Mouse (Mus musculus) forebrain, embryonic 13.5 days (tissue): ENCODE measurements around the gene Srrm3. TPM values are rescaled to one million over a fixed set of nuclear protein-coding genes. Genes with fewer than 3 reads are reported as not detected.

Experiments used
- ATAC-seq: fragments of 200-750 bp; cut with Nextera tagmentation; 2 replicates; pipeline ENCODE4 v1.8.0; 2017
- H3K27ac ChIP-seq: fragments of 300-500 bp; sonication (generic); 2 replicates; pipeline ENCODE4 v1.5.1; 2015; ENCODE audit warnings: inconsistent platforms, mild to moderate bottlenecking, moderate library complexity
- H3K27me3 ChIP-seq: fragments of 300-500 bp; sonication (generic); 2 replicates; pipeline ENCODE4 v1.6.1; 2015; ENCODE audit warnings: mild to moderate bottlenecking, inconsistent platforms
- H3K36me3 ChIP-seq: fragments of 300-500 bp; sonication (generic); 2 replicates; pipeline ENCODE4 v1.6.1; 2015; ENCODE audit warnings: mild to moderate bottlenecking, inconsistent platforms; ENCODE audit not compliant: poor library complexity, severe bottlenecking
- H3K4me1 ChIP-seq: fragments of 300-500 bp; sonication (generic); 2 replicates; pipeline ENCODE4 v1.6.1; 2015; ENCODE audit warnings: inconsistent platforms
- H3K4me2 ChIP-seq: fragments of 300-500 bp; sonication (generic); 2 replicates; pipeline ENCODE4 v1.6.1; 2015; ENCODE audit warnings: inconsistent platforms, mild to moderate bottlenecking, moderate library complexity
- H3K4me3 ChIP-seq: fragments of 300-500 bp; sonication (generic); 2 replicates; pipeline ENCODE4 v1.5.1; 2015; ENCODE audit warnings: mild to moderate bottlenecking, inconsistent platforms
- H3K9ac ChIP-seq: fragments of 300-500 bp; sonication (generic); 2 replicates; pipeline ENCODE4 v1.6.1; 2015; ENCODE audit warnings: mild to moderate bottlenecking, inconsistent platforms
- H3K9me3 ChIP-seq: fragments of 300-500 bp; sonication (generic); replicated peaks from 2 replicates; pipeline ENCODE4 v1.6.1; 2016; ENCODE audit warnings: inconsistent platforms
- WGBS: fragments of 180-500 bp; shearing (Covaris S2); methylation state at CpG from one replicate; pipeline ENCODE4 v1.1.7; 2015; 5-methylcytosine and 5-hydroxymethylcytosine counted together
- polyA plus RNA-seq: library from polyadenylated mRNA; unstranded; fragments of >200 nt; fragmentation: Nextera tagmentation; extraction: Ambion mirVana; gene quantifications from 2 replicates; pipeline ENCODE4 v1.2.1, GENCODE M21; 2015

The Srrm3 gene
- polyA plus RNA-seq, 1 experiment from 2014 or later = 52.8 TPM

DNA sequence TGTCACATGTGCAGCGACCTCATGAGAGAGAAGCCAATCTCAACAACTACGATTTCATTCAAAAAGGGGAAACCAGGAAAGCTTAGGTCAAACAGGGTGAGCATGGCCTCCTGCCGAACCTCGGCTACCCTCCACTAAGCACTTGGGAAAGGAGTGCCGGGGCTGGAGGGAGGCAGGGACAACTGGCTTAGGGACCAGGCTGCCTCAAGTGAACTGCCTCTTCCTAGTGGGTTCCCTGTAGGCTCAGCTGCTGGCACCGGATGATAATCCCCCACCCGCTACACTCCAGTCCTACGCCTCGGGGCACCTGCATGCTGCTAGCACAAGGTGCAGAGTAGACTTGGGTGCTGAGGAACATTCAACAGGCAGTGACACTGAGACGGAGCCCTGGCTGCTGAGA, 103.0 kb downstream of the Srrm3 start:
- peaks cover 91% of the 10 kb centered on the region for H3K36me3 ChIP-seq

DNA sequence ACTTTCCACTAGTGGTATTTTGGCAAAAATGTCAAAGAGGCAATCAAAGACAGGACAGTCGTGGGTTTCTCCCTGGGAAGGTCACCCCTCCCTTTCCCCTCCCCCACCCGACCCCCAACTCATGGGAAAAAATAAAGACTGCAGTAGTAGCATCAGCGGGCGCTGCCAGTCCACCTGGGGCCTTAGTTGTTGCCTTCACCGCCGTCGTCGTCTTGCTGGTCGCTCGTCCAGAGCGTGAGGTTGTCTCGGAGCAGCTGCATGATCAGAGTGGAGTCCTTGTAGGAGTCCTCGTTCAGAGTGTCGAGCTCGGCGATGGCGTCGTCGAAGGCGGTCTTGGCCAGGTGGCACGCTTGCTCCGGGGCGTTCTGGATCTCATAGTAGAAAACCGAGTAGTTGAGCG, 104.1 kb downstream of the Srrm3 start:
- no peaks in the 10 kb centered on the region for H3K9me3 ChIP-seq
- H3K27ac ChIP-seq = no peak overlapping the region
- no peak overlapping the region for H3K9ac ChIP-seq
- H3K4me1 ChIP-seq = peaks cover 18% of the 10 kb centered on the region; the same call in 1 of the 2 replicates
- no peak overlapping the region for H3K4me2 ChIP-seq
- no peak for ATAC-seq
- 92% methylated on average over 25 of the region's 25 CpGs for WGBS
- H3K4me3 ChIP-seq = no peak overlapping the region
- no peaks in the 10 kb centered on the region for H3K27me3 ChIP-seq
- H3K36me3 ChIP-seq = peaks cover 94% of the 10 kb centered on the region

More for the DNA sequence above, 103.0 kb downstream of the Srrm3 start:
- no peak for ATAC-seq
- Histone ChIP-seq H3K27me3 (no peaks in the 10 kb centered on the region), H3K4me1 (peaks cover 18% of the 10 kb centered on the region; the same call in 1 of the 2 replicates), H3K27ac (no peak overlapping the region), H3K4me2 (no peak overlapping the region), H3K9me3 (no peaks in the 10 kb centered on the region), H3K9ac (no peak overlapping the region), H3K4me3 (no peak overlapping the region)
- WGBS = 90% methylated on average over 10 of the region's 10 CpGs

DNA sequence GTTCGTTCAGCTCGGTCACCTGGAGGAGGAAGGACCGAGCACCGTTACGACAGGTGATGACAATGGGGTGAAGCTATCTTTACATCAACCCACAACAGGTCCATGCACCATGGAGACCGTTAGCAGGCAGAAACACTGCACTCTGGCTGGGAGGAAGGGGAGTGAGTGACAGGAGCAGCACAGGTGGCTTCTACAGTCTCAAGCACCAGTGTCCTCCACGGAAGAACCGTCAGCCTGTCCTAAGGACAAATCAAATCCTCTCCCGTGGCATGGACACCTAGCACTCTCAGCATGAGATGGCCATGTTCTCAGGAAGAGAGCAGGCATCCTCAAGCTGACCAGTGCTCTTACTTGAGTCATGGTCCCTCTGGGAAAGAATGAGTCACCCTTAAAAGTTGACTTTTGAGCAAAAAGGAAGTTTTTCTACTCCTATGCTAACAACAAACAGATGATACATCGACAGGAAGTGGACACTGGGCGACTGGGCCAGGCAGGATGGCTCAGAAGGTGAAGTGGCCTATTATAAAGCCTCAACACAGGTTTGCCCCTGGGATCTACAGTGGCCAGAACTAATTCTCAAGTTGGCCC, 105.0 kb downstream of the Srrm3 start:
- H3K4me1 ChIP-seq = peaks cover 18% of the 10 kb centered on the region; the same call in 1 of the 2 replicates
- H3K27me3 ChIP-seq = no peaks in the 10 kb centered on the region
- H3K27ac ChIP-seq = no peak overlapping the region
- H3K9ac ChIP-seq = no peak overlapping the region
- no peak overlapping the region for H3K4me2 ChIP-seq
- H3K4me3 ChIP-seq = no peak overlapping the region
- WGBS = 90% methylated on average over 11 of the region's 11 CpGs
- no peaks in the 10 kb centered on the region for H3K9me3 ChIP-seq
- ATAC-seq = no peak
- peaks cover 94% of the 10 kb centered on the region for H3K36me3 ChIP-seq

DNA sequence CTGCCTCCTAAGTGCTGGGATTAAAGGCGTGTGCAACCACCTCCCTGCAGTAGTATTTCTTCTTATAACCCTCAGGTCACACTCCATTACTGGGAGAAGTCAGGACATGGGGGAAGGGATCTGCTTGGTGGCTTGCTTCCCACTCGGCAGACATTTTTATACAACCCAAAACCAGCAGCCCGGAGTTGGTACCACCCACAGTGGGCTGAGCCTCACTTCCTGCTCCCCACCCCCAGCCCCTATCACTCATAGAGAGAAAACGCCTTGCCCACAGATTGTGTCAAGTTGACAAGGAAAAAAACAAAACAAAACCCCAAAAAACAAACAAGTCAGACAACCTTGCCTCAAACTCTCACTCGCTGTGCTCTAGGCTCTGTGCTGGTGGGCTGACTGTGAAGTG, 106.5 kb downstream of the Srrm3 start:
- peaks cover 94% of the 10 kb centered on the region for H3K36me3 ChIP-seq
- H3K9ac ChIP-seq = no peak overlapping the region
- WGBS = 91% methylated on average over 5 of the region's 5 CpGs
- ATAC-seq = no peak
- H3K4me2 ChIP-seq = no peak overlapping the region
- no peaks in the 10 kb centered on the region for H3K27me3 ChIP-seq
- no peaks in the 10 kb centered on the region for H3K9me3 ChIP-seq
- H3K4me3 ChIP-seq = no peak overlapping the region
- H3K27ac ChIP-seq = no peak overlapping the region
- H3K4me1 ChIP-seq = peaks cover 11% of the 10 kb centered on the region; the same call in 1 of the 2 replicates

DNA sequence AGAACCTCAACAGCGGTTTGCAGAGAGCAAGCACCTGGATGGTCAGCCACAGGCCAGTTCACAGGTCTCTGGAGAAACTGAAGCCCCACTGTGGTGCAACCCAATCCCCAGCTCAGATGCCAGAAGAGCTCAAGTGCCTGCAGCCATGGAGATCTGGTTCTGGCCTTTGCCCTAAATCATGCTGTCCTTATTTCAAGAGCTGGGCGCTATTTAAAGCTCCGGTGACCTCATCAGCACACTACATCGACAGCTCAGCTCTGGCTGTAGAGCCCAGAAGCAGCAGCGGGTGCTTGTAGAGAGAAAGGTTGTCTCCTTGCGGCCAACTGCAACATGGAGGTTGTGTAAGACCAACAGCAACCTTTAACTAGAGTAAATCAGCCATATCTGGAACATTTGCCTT, 107.5 kb downstream of the Srrm3 start:
- H3K4me3 ChIP-seq = no peak overlapping the region
- no peak overlapping the region for H3K4me2 ChIP-seq
- H3K9ac ChIP-seq = no peak overlapping the region
- no peak overlapping the region for H3K27ac ChIP-seq
- 91% methylated on average over 6 of the region's 6 CpGs for WGBS
- H3K4me1 ChIP-seq = peaks cover 4% of the 10 kb centered on the region; the same call in 1 of the 2 replicates
- no peaks in the 10 kb centered on the region for H3K9me3 ChIP-seq
- ATAC-seq = no peak
- H3K27me3 ChIP-seq = no peaks in the 10 kb centered on the region
- peaks cover 96% of the 10 kb centered on the region for H3K36me3 ChIP-seq

DNA sequence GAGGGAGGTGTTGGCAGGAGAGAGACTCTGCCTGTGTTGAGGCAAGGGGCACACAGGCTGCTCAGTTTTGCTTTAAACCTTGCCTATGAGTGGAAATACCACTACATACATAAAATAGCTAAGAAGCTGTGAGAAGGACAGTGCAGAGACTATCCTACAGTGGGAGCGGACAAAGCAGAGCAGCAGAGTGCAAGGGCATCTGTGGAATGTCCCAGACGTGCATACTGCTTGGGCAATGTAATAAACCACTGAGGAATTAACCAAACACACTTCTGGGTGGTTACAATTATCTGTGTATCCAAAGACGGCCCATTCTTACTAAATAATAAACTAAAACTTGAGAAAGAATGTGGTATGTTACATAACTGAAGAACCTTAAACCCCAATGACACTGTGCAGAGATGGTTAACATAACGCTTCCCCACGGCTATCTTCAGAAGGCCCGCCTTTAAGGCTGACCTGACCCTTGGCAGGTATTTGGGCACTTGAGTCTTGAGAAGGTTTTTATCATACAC, 109.4 kb downstream of the Srrm3 start:
- H3K27me3 ChIP-seq = no peaks in the 10 kb centered on the region
- no peaks in the 10 kb centered on the region for H3K9me3 ChIP-seq
- 91% methylated on average over 6 of the region's 6 CpGs for WGBS
- H3K36me3 ChIP-seq = peaks cover 96% of the 10 kb centered on the region
- H3K9ac ChIP-seq = no peak overlapping the region
- H3K4me3 ChIP-seq = no peak overlapping the region
- no peak for ATAC-seq
- no peak overlapping the region for H3K4me2 ChIP-seq
- no peak overlapping the region for H3K27ac ChIP-seq
- 0 out of 2 replicates have a peak, but pooled peaks cover 3% of the 10 kb centered on the region for H3K4me1 ChIP-seq

DNA sequence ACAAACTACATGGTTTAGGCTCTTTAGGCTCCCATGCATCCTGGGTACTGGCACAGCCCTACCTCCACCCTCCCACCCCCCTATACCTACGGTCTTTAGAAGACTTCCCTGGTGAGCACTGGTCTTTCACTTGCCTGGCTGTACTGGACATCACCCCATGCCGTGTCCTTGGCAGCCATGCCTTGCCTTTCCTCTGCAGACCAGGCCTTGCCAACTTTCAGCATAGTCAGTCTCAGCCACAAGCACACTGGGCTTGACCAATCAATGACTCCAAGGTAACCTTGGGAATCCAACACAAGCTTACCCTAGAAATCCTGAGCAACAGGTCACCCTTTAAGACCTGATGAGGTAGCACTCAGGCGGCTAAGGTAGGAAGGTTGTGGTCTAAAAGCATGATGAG, 109.9 kb downstream of the Srrm3 start:
- 0 out of 2 replicates have a peak, but pooled peaks cover 3% of the 10 kb centered on the region for H3K4me1 ChIP-seq
- H3K4me3 ChIP-seq = no peak overlapping the region
- H3K9me3 ChIP-seq = no peaks in the 10 kb centered on the region
- no peak for ATAC-seq
- no peaks in the 10 kb centered on the region for H3K27me3 ChIP-seq
- WGBS = 92% methylated on average over 3 of the region's 3 CpGs
- no peak overlapping the region for H3K9ac ChIP-seq
- peaks cover 96% of the 10 kb centered on the region for H3K36me3 ChIP-seq
- H3K4me2 ChIP-seq = no peak overlapping the region
- H3K27ac ChIP-seq = no peak overlapping the region

DNA sequence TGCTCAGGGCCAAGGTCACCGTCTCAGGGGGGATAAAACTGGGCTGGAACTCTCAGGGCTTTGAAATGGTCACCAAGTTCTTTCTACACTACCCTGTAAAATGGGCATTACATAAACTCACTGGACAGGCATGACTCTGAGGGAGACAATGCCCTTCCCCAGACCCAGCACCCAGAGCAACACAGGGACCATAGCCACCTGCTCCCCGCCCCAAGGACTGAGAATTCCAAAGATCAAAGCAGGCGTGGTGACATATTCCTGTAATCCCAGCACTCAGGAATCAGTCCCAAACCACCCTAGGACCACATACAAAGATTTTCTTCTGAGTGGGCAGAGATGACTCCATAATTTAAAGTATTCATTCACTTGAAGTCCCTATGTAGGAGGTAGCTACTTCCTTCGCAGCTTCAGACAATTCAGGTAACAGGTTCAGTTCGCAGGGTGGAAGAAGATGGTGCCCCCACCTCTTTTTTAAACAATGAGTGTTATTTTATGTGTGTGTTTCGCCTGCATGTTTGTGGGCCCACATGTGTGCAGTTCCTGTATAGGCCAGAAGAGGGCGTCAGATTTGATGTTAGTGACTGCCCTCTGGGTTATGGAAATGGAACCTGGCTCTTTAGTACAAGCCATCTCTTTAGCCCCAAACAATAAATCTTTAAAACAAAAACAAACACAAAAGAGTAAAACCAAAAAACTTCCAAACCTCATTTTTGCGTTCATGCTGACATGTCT, 110.8 kb downstream of the Srrm3 start:
- no peak overlapping the region for H3K4me3 ChIP-seq
- 0 out of 2 replicates have a peak, but pooled peaks cover 3% of the 10 kb centered on the region for H3K4me1 ChIP-seq
- H3K27ac ChIP-seq = no peak overlapping the region
- H3K36me3 ChIP-seq = peaks cover 97% of the 10 kb centered on the region
- ATAC-seq = no peak
- H3K9ac ChIP-seq = no peak overlapping the region
- H3K4me2 ChIP-seq = no peak overlapping the region
- no peaks in the 10 kb centered on the region for H3K27me3 ChIP-seq
- no peaks in the 10 kb centered on the region for H3K9me3 ChIP-seq
- WGBS = 94% methylated on average over 8 of the region's 8 CpGs

DNA sequence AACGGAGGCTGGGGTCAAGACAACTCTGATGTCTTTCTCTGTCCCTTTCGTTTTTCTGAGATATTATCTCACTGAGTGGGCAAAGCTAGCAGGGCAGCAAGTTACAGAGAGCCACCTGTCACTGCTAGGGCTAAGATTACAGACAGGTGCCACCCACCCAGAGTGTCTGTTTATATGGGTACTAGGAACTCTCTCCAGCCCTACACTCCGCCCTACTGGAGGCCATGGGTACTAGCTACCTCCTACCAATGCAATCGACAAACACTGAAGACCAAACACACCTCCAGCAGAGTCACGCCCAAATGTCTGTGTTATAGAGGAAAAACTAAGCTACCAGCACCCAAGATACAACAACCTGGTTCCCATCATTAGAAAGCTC, 111.4 kb downstream of the Srrm3 start:
- Histone ChIP-seq H3K9me3 (no peaks in the 10 kb centered on the region), H3K9ac (no peak overlapping the region), H3K4me3 (no peak overlapping the region), H3K36me3 (peaks cover 97% of the 10 kb centered on the region), H3K4me2 (no peak overlapping the region), H3K4me1 (0 out of 2 replicates have a peak, but pooled peaks cover 3% of the 10 kb centered on the region), H3K27ac (no peak overlapping the region), H3K27me3 (no peaks in the 10 kb centered on the region)
- WGBS = 98% methylated on average over 5 of the region's 5 CpGs
- ATAC-seq = no peak

DNA sequence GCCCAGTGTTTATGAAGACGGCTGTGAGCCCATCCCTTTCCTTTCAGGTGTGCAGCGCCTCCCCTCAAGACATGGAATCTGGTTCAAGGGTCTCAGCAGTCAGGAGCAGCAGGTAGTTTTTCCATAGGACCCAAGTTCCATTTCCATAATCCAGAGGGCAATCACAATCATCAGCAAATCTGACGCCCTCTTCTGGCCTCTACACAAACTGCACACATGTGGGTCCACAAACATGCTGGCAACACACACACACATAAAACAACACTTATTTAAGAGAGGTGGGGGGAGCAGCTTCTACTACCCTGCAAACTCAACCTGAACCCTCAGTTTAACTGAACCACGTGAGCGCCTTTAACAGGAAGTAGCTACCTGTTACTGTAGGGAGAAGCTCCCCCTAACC, 111.9 kb downstream of the Srrm3 start:
- Histone ChIP-seq H3K9ac (no peak overlapping the region), H3K27me3 (no peaks in the 10 kb centered on the region), H3K4me1 (0 out of 2 replicates have a peak, but pooled peaks cover 3% of the 10 kb centered on the region), H3K27ac (no peak overlapping the region), H3K9me3 (no peaks in the 10 kb centered on the region), H3K36me3 (peaks cover 96% of the 10 kb centered on the region), H3K4me2 (no peak overlapping the region), H3K4me3 (no peak overlapping the region)
- 94% methylated on average over 5 of the region's 5 CpGs for WGBS
- ATAC-seq = no peak

DNA sequence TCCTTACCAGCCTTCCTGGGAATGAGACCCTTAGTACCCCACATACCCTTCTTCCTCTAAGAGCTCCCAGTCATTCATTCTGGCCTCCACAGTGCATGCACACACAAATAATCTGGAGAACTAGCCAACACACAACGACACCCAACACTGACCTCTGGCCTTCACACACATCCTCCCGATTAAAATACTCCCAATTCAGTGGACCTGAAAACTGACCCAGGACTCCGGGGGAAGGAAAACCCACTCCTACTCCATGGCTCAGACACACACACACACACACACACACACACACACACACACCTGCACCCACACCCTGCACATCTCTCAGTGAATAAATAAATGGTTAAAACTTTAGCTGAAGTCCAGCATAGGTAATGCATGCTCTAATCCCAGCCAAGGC, 113.2 kb downstream of the Srrm3 start:
- ATAC-seq = no peak
- Histone ChIP-seq H3K4me1 (0 out of 2 replicates have a peak, but pooled peaks cover 2% of the 10 kb centered on the region), H3K27ac (no peak overlapping the region), H3K27me3 (no peaks in the 10 kb centered on the region), H3K9me3 (no peaks in the 10 kb centered on the region), H3K4me3 (no peak overlapping the region), H3K4me2 (no peak overlapping the region), H3K36me3 (peaks cover 96% of the 10 kb centered on the region), H3K9ac (no peak overlapping the region)
- WGBS = 96% methylated on average over 3 of the region's 3 CpGs

DNA sequence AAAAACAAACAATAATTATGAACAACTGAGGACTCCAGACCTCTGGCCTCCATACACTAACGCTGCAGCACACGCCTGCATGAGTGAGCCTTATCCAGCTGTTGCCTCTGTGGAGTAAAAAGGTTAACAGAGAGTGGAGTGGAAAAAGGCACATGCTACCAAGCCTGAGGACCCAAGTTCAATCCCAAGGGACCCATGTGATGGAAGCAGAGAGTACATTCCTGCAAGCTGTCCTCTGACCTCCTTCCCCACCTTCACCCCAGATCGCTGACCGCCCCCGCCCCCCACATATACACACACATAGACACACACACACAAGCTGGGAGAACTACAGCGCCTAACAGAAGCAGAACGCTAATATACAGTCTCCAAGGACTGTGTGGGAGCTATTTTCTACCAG, 117.2 kb downstream of the Srrm3 start:
- Histone ChIP-seq H3K27ac (no peak overlapping the region), H3K9ac (no peak overlapping the region), H3K4me3 (no peak overlapping the region), H3K36me3 (peaks cover 94% of the 10 kb centered on the region), H3K4me2 (no peak overlapping the region), H3K4me1 (peaks cover 29% of the 10 kb centered on the region), H3K9me3 (no peaks in the 10 kb centered on the region), H3K27me3 (no peaks in the 10 kb centered on the region)
- 96% methylated on average over 7 of the region's 7 CpGs for WGBS
- ATAC-seq = no peak
